Mouse (Mus musculus) B cell, adult (primary cell): ENCODE results near the gene Uhrf1. TPM values are rescaled to one million over a fixed set of nuclear protein-coding genes. Genes with fewer than 3 reads are reported as not detected.

Experiments
- total RNA-seq: library from RNA; stranded (reverse); gene quantifications from 4 replicates; pipeline ENCODE4 v1.2.4, GENCODE M21; 2023; ENCODE audit not compliant: inconsistent age

The Uhrf1 gene
- 13.7 to 22.6 TPM (median 17.5 TPM) in 4 replicates for total RNA-seq

GRCm38 (mm10) chr17:56303160-56303846 is at the start of gene Uhrf1:
Uhrf1 (plus strand) TSS chr17:56303321.

GRCm38 (mm10) chr17:56256239-56256881 is 46.8 kb upstream of the Uhrf1 start, which contains the start of gene Fem1a:
Fem1a (plus strand) TSS chr17:56256810.

GRCm38 (mm10) chr17:56276643-56277566 is 26.2 kb upstream of the Uhrf1 start, which contains the start of gene Ticam1:
Ticam1 (minus strand) TSS chr17:56276786.

GRCm38 (mm10) chr17:56292531-56293222 is 10.4 kb upstream of the Uhrf1 start, which contains the start of gene Plin3:
Plin3 (minus strand) TSS chr17:56292873.

GRCm38 (mm10) chr17:56300186-56300585 is 2.9 kb upstream of the Uhrf1 start, which contains the start of gene Arrdc5:
Arrdc5 (minus strand) TSS chr17:56300286.

GRCm38 (mm10) chr17:56325450-56326152 is 22.5 kb downstream of the Uhrf1 start, which contains the start of gene Kdm4b:
Kdm4b (plus strand) TSS chr17:56326062.

Other genes starting within 250 kb of the Uhrf1 start
- 69.0 to 71.9 TPM (median 71.0 TPM) in 4 replicates for gene Ubxn6, start 228.3 kb upstream of the Uhrf1 start, total RNA-seq
- gene Hdgfl2, start 223.7 kb upstream of the Uhrf1 start, total RNA-seq, result 102 to 112 TPM (median 107 TPM) in 4 replicates
- not detected in 4 replicates for gene Plin4, start 193.5 kb upstream of the Uhrf1 start, total RNA-seq
- not detected in 4 replicates for gene Plin5, start 185.7 kb upstream of the Uhrf1 start, total RNA-seq
- gene Lrg1, start 181.3 kb upstream of the Uhrf1 start, total RNA-seq, result not detected in 4 replicates
- gene Sema6b, start 163.0 kb upstream of the Uhrf1 start, total RNA-seq, result 0.42 to 1.1 TPM (median 0.92 TPM) in 4 replicates
- gene Tnfaip8l1, start 140.8 kb upstream of the Uhrf1 start, total RNA-seq, result 0.19 to 0.51 TPM (median 0.41 TPM) in 4 replicates
- 50.0 to 56.0 TPM (median 53.0 TPM) in 4 replicates for gene Mydgf, start 119.4 kb upstream of the Uhrf1 start, total RNA-seq
- gene Dpp9, start 84.4 kb upstream of the Uhrf1 start, total RNA-seq, result 52.3 to 59.2 TPM (median 53.1 TPM) in 4 replicates
- gene Fem1a, start 46.5 kb upstream of the Uhrf1 start, total RNA-seq, result 27.2 to 30.4 TPM (median 28.6 TPM) in 4 replicates
- gene Ticam1, start 26.5 kb upstream of the Uhrf1 start, total RNA-seq, result 22.7 to 27.2 TPM (median 25.2 TPM) in 4 replicates
- 11.6 to 16.2 TPM (median 15.4 TPM) in 4 replicates for gene Plin3, start 10.4 kb upstream of the Uhrf1 start, total RNA-seq
- not detected in 4 replicates for gene Arrdc5, start 3.0 kb upstream of the Uhrf1 start, total RNA-seq
- gene Kdm4b, start 22.7 kb downstream of the Uhrf1 start, total RNA-seq, result 66.1 to 73.1 TPM (median 68.8 TPM) in 4 replicates
- 15.5 to 29.4 TPM (median 18.4 TPM) in 4 replicates for gene Ptprs, start 173.2 kb downstream of the Uhrf1 start, total RNA-seq
- not detected in 4 replicates for gene Znrf4, start 209.1 kb downstream of the Uhrf1 start, total RNA-seq